Mouse (Mus musculus) neural tube, embryonic 14.5 days (tissue): ENCODE data around the gene Zfp428. TPM values are rescaled to one million over a fixed set of nuclear protein-coding genes. Genes with fewer than 3 reads are reported as not detected.

Source experiments
- ATAC-seq: fragments of 200-750 bp; cut with Nextera tagmentation; 2 replicates; pipeline ENCODE4 v1.8.0; 2017; ENCODE audit warnings: low read depth, mild to moderate bottlenecking, moderate TSS enrichment, moderate library complexity
- H3K27ac ChIP-seq: fragments of 300-500 bp; sonication (generic); 2 replicates; pipeline ENCODE4 v1.5.1; 2014; ENCODE audit warnings: low read depth, mild to moderate bottlenecking, control low read depth, low read length, moderate library complexity, mixed read lengths
- H3K27me3 ChIP-seq: fragments of 300-500 bp; sonication (generic); 2 replicates; pipeline ENCODE4 v1.6.1; 2014; ENCODE audit warnings: low read length; ENCODE audit not compliant: control insufficient read depth, insufficient read depth
- H3K36me3 ChIP-seq: fragments of 300-500 bp; sonication (generic); 2 replicates; pipeline ENCODE4 v1.6.1; 2014; ENCODE audit warnings: low read length, mixed read lengths; ENCODE audit not compliant: control insufficient read depth, insufficient read depth
- H3K4me1 ChIP-seq: fragments of 300-500 bp; sonication (generic); 2 replicates; pipeline ENCODE4 v1.6.1; 2014; ENCODE audit warnings: low read length; ENCODE audit not compliant: control insufficient read depth, insufficient read depth
- H3K4me2 ChIP-seq: fragments of 300-500 bp; sonication (generic); 2 replicates; pipeline ENCODE4 v1.6.1; 2014; ENCODE audit warnings: mild to moderate bottlenecking, low read depth, low read length, control low read depth
- H3K4me3 ChIP-seq: fragments of 300-500 bp; sonication (generic); 2 replicates; pipeline ENCODE4 v1.5.1; 2014; ENCODE audit warnings: low read depth, low read length, control low read depth, mixed read lengths
- H3K9ac ChIP-seq: fragments of 300-500 bp; sonication (generic); replicated peaks from 2 replicates; pipeline ENCODE4 v1.6.1; 2014; ENCODE audit warnings: low read depth, mild to moderate bottlenecking, control low read depth, low read length, mixed read lengths
- H3K9me3 ChIP-seq: fragments of 300-500 bp; sonication (generic); 2 replicates; pipeline ENCODE4 v1.6.1; 2016; ENCODE audit warnings: low read length; ENCODE audit not compliant: control insufficient read depth
- WGBS: fragments of 180-500 bp; shearing (Covaris S2); extraction: QIAGEN DNeasy Blood & Tissue Kit; methylation state at CpG from one replicate; pipeline ENCODE4 v1.1.7; 2014; 5-methylcytosine and 5-hydroxymethylcytosine counted together
- polyA plus RNA-seq: library from polyadenylated mRNA; unstranded; fragments of >200 nt; fragmentation: Nextera tagmentation; extraction: Ambion mirVana; gene quantifications from 2 replicates; pipeline ENCODE4 v1.2.1, GENCODE M21; 2014

Gene Zfp428
- polyA plus RNA-seq, 1 experiment from 2014 or later: 211 TPM

GRCm38 (mm10) chr7:24546634-24547389 lies 40.0 kb downstream of the Zfp428 start:
- ATAC-seq: peak; percentile 97

GRCm38 (mm10) chr7:24547534-24548036 lies 40.8 kb downstream of the Zfp428 start:
- Histone ChIP-seq H3K36me3 (no peaks in the 10 kb centered on the region), H3K27me3 (no peaks in the 10 kb centered on the region), H3K9ac (peak overlapping the region; percentile 79), H3K27ac (peak overlapping the region; percentile 55; the same call in 1 of the 2 replicates), H3K4me1 (peaks cover 8% of the 10 kb centered on the region; the same call in 1 of the 2 replicates), H3K4me2 (peak overlapping the region; percentile 61), H3K4me3 (peak overlapping the region; percentile 78), H3K9me3 (no peaks in the 10 kb centered on the region)
- 34% methylated on average over 13 of the region's 13 CpGs for WGBS
- no peak for ATAC-seq

More at GRCm38 (mm10) chr7:24546634-24547389, 40.0 kb downstream of the Zfp428 start:
- peak overlapping the region; percentile 78 for H3K4me3 ChIP-seq
- H3K36me3 ChIP-seq: no peaks in the 10 kb centered on the region
- WGBS: under 1% methylated on average over 57 of the region's 57 CpGs
- H3K4me2 ChIP-seq: peak overlapping the region; percentile 61
- H3K9me3 ChIP-seq: no peaks in the 10 kb centered on the region
- no peaks in the 10 kb centered on the region for H3K27me3 ChIP-seq
- peak overlapping the region; percentile 62 for H3K27ac ChIP-seq
- peak overlapping the region; percentile 79 for H3K9ac ChIP-seq
- peaks cover 8% of the 10 kb centered on the region; the same call in 1 of the 2 replicates for H3K4me1 ChIP-seq

- H3K4me1 ChIP-seq: peaks cover 5% of the 10 kb centered on the region; the same call in 1 of the 2 replicates
- no peak overlapping the region for H3K9ac ChIP-seq
- H3K9me3 ChIP-seq: no peaks in the 10 kb centered on the region
- no peak overlapping the region for H3K4me2 ChIP-seq
- 85% methylated on average over 12 of the region's 12 CpGs for WGBS
- H3K27ac ChIP-seq: no peak overlapping the region
- H3K27me3 ChIP-seq: no peaks in the 10 kb centered on the region
- H3K4me3 ChIP-seq: no peak overlapping the region
- no peak for ATAC-seq
- peaks cover 4% of the 10 kb centered on the region; the same call in 1 of the 2 replicates for H3K36me3 ChIP-seq
Measured at GRCm38 (mm10) chr7:24551985-24552759, 45.4 kb downstream of the Zfp428 start.

GRCm38 (mm10) chr7:24555786-24556185 lies 49.0 kb downstream of the Zfp428 start:
- H3K4me3 ChIP-seq: no peak overlapping the region
- 95% methylated on average over 10 of the region's 10 CpGs for WGBS
- H3K36me3 ChIP-seq: peaks cover 4% of the 10 kb centered on the region; the same call in 1 of the 2 replicates
- no peak overlapping the region for H3K4me2 ChIP-seq
- H3K4me1 ChIP-seq: no peaks in the 10 kb centered on the region
- H3K9ac ChIP-seq: no peak overlapping the region
- no peak for ATAC-seq
- H3K27me3 ChIP-seq: no peaks in the 10 kb centered on the region
- no peaks in the 10 kb centered on the region for H3K9me3 ChIP-seq
- H3K27ac ChIP-seq: no peak overlapping the region

- Histone ChIP-seq H3K9ac (no peak overlapping the region), H3K4me1 (no peaks in the 10 kb centered on the region), H3K27ac (no peak overlapping the region), H3K4me2 (no peak overlapping the region), H3K36me3 (peaks cover 2% of the 10 kb centered on the region; the same call in 1 of the 2 replicates), H3K9me3 (no peaks in the 10 kb centered on the region), H3K27me3 (no peaks in the 10 kb centered on the region), H3K4me3 (no peak overlapping the region)
- 96% methylated on average over 4 of the region's 4 CpGs for WGBS
- no peak for ATAC-seq
Measured at GRCm38 (mm10) chr7:24561450-24561849, 54.6 kb downstream of the Zfp428 start.

- Histone ChIP-seq H3K36me3 (peaks cover 10% of the 10 kb centered on the region), H3K4me3 (no peak overlapping the region), H3K9me3 (no peaks in the 10 kb centered on the region), H3K27ac (no peak overlapping the region), H3K9ac (no peak overlapping the region), H3K4me2 (no peak overlapping the region), H3K27me3 (no peaks in the 10 kb centered on the region), H3K4me1 (no peaks in the 10 kb centered on the region)
- 89% methylated on average over 8 of the region's 8 CpGs for WGBS
- no peak for ATAC-seq
Measured at GRCm38 (mm10) chr7:24563191-24563836, 56.5 kb downstream of the Zfp428 start.

- H3K27ac ChIP-seq: no peak overlapping the region
- H3K4me1 ChIP-seq: no peaks in the 10 kb centered on the region
- H3K9ac ChIP-seq: no peak overlapping the region
- no peak for ATAC-seq
- no peak overlapping the region for H3K4me3 ChIP-seq
- H3K9me3 ChIP-seq: no peaks in the 10 kb centered on the region
- no peaks in the 10 kb centered on the region for H3K27me3 ChIP-seq
- 83% methylated on average over 4 of the region's 4 CpGs for WGBS
- peaks cover 10% of the 10 kb centered on the region for H3K36me3 ChIP-seq
- no peak overlapping the region for H3K4me2 ChIP-seq
Measured at GRCm38 (mm10) chr7:24563837-24564206, 57.0 kb downstream of the Zfp428 start.

GRCm38 (mm10) chr7:24564607-24565265 lies 57.9 kb downstream of the Zfp428 start:
- Histone ChIP-seq H3K4me2 (no peak overlapping the region), H3K9ac (no peak overlapping the region), H3K27ac (no peak overlapping the region), H3K9me3 (no peaks in the 10 kb centered on the region), H3K36me3 (peaks cover 10% of the 10 kb centered on the region), H3K4me3 (no peak overlapping the region), H3K27me3 (no peaks in the 10 kb centered on the region), H3K4me1 (no peaks in the 10 kb centered on the region)
- peak; percentile 28; the same call in 1 of the 2 replicates for ATAC-seq
- 68% methylated on average over 6 of the region's 6 CpGs for WGBS
